In genomic region chr7:45406157-45407156, GRCm38 (mm10) we compare ENCODE assay signal across 7 mouse cellular contexts. TPM values are rescaled to one million over a fixed set of nuclear protein-coding genes. Genes with fewer than 3 reads are reported as not detected.
DNase-seq lines count a peak whose midpoint lies in the region; ATAC-seq and TF ChIP-seq lines count a peak whose summit lies in the region.

No protein-coding gene starts in this region.

- peak overlapping the region; percentile 77 for H3K9ac ChIP-seq in heart, embryonic 13.5 days
- 0 out of 2 replicates have a peak overlapping the region, but pooled peaks have one; percentile 14 for H3K9ac ChIP-seq in midbrain, embryonic 16.5 days (ENCODE audit: low read depth, low read length)

- no peak for DNase-seq in G1E (ENCODE audit: low spot score)
- DNase-seq in kidney, postnatal 25 days, result peak; percentile 54 to 70
- no peak for DNase-seq in frontal cortex, adult 2 months (ENCODE audit: extremely low spot score in 1 of 2, low spot score in 1 of 2)

- H3K36me3 ChIP-seq in G1E (replicated peaks), result no peaks in the 10 kb centered on the region
- no peaks in the 10 kb centered on the region for H3K36me3 ChIP-seq in heart, embryonic 13.5 days
- H3K36me3 ChIP-seq in midbrain, embryonic 16.5 days (ENCODE audit: control insufficient read depth, insufficient read depth, low read length), result no peaks in the 10 kb centered on the region

- peaks cover 15% of the 10 kb centered on the region for H3K9me3 ChIP-seq in G1E (replicated peaks)
- no peaks in the 10 kb centered on the region for H3K9me3 ChIP-seq in heart, embryonic 13.5 days
- H3K9me3 ChIP-seq in midbrain, embryonic 16.5 days (replicated peaks; ENCODE audit: control insufficient read depth, low read length, poor library complexity, severe bottlenecking), result no peaks in the 10 kb centered on the region

- H3K4me3 ChIP-seq in G1E (ENCODE audit: low read depth, low read length), result peak overlapping the region; percentile 19; the same call in 1 of the 2 replicates
- H3K4me3 ChIP-seq in brown adipose tissue, adult 24 weeks (ENCODE audit: insufficient read depth, low read depth, low read length), result peak overlapping the region; percentile 68
- peak overlapping the region; percentile 56 for H3K4me3 ChIP-seq in heart, embryonic 13.5 days
- H3K4me3 ChIP-seq in midbrain, embryonic 16.5 days (ENCODE audit: low read depth, low read length), result peak overlapping the region; percentile 38

- TF ChIP-seq CTCF in G1E (IDR thresholded peaks at IDR 0.05; ENCODE audit: low read depth, low read length), result no peak

- peaks cover 13% of the 10 kb centered on the region for H3K4me1 ChIP-seq in G1E (ENCODE audit: insufficient read depth, low read depth, low read length)
- H3K4me1 ChIP-seq in brown adipose tissue, adult 24 weeks (ENCODE audit: control insufficient read depth, insufficient read depth, insufficient read length, low read length), result no peaks in the 10 kb centered on the region; the same call in 1 of the 2 replicates
- H3K4me1 ChIP-seq in heart, embryonic 13.5 days, result peaks cover 17% of the 10 kb centered on the region
- peaks cover 2% of the 10 kb centered on the region; the same call in 1 of the 2 replicates for H3K4me1 ChIP-seq in midbrain, embryonic 16.5 days (ENCODE audit: control insufficient read depth, insufficient read depth, low read length)

- no peak for ATAC-seq in G1E (ENCODE audit: extremely low read depth, insufficient number of reproducible peaks, low FRiP score, poor library complexity, severe bottlenecking)
- ATAC-seq in heart, embryonic 13.5 days (ENCODE audit: extremely low read depth, insufficient number of reproducible peaks, low FRiP score, low TSS enrichment), result no peak
- ATAC-seq in midbrain, embryonic 16.5 days, result no peak
- ATAC-seq in erythroblast, adult 5-6 weeks (replicated peaks; ENCODE audit: low FRiP score, poor library complexity, severe bottlenecking), result no peak

- H3K27me3 ChIP-seq in G1E (ENCODE audit: insufficient read depth, low read length), result peaks cover 70% of the 10 kb centered on the region
- peaks cover 64% of the 10 kb centered on the region for H3K27me3 ChIP-seq in heart, embryonic 13.5 days (replicated peaks)
- peaks cover 64% of the 10 kb centered on the region for H3K27me3 ChIP-seq in midbrain, embryonic 16.5 days (ENCODE audit: control insufficient read depth, insufficient read depth, low read depth, low read length)

- WGBS in heart, embryonic 13.5 days, result under 1% methylated on average over 114 of the region's 114 CpGs
- WGBS in midbrain, embryonic 16.5 days, result 2% methylated on average over 112 of the region's 114 CpGs

- no peak overlapping the region for H3K27ac ChIP-seq in brown adipose tissue, adult 24 weeks (replicated peaks; ENCODE audit: low read depth, low read length)
- no peak overlapping the region for H3K27ac ChIP-seq in heart, embryonic 13.5 days (replicated peaks)
- H3K27ac ChIP-seq in midbrain, embryonic 16.5 days (ENCODE audit: low read length), result no peak overlapping the region

- peak overlapping the region; percentile 80 for H3K4me2 ChIP-seq in heart, embryonic 13.5 days
- H3K4me2 ChIP-seq in midbrain, embryonic 16.5 days (ENCODE audit: low read length), result peak overlapping the region; percentile 55

RNA-seq across cellular contexts. Expression of gene Kcna7, which starts 1.0 kb away (rescaled TPM):
- total RNA-seq in G1E (2014; fragmentation: Nextera tagmentation) (not detected in 2 replicates), G1E (2017) (0.05 TPM in 1 of 2 replicates, not detected in the other)
- not detected in 2 replicates for polyA plus RNA-seq in G1E (2012)
- 1.0 TPM in 1 of 2 replicates, not detected in the other for polyA plus RNA-seq in brown adipose tissue, adult 24 weeks (2012; ENCODE audit: insufficient read depth, insufficient read length, missing spikeins)
- 0.32 and 0.50 TPM in 2 replicates for polyA plus RNA-seq in heart, embryonic 13.5 days (2015; fragmentation: Nextera tagmentation; extraction: Ambion mirVana)
- polyA plus RNA-seq in midbrain, embryonic 16.5 days (2015; fragmentation: Nextera tagmentation; extraction: Ambion mirVana), result not detected in 2 replicates
- not detected in 2 replicates for total RNA-seq in erythroblast, adult 5-6 weeks (2015; ENCODE audit: low replicate concordance)
- total RNA-seq in erythroblast, adult 5-6 weeks (2017; ENCODE audit: low replicate concordance), result not detected in 2 replicates
- polyA plus RNA-seq in frontal cortex, adult 2 months (2012; rRNA removed), result 0.06 TPM in 1 of 2 replicates, not detected in the other

RNA-seq across cellular contexts. Expression of gene Ntf5, which starts 7.0 kb away (rescaled TPM):
- not detected in 2 replicates for total RNA-seq in G1E (2014; fragmentation: Nextera tagmentation)
- total RNA-seq in G1E (2017), result 0.23 and 0.60 TPM in 2 replicates
- 0.16 and 0.33 TPM in 2 replicates for polyA plus RNA-seq in G1E (2012)
- polyA plus RNA-seq in brown adipose tissue, adult 24 weeks (2012; ENCODE audit: insufficient read depth, insufficient read length, missing spikeins), result not detected in 2 replicates
- polyA plus RNA-seq in heart, embryonic 13.5 days (2015; fragmentation: Nextera tagmentation; extraction: Ambion mirVana), result 1.6 and 1.8 TPM in 2 replicates
- polyA plus RNA-seq in midbrain, embryonic 16.5 days (2015; fragmentation: Nextera tagmentation; extraction: Ambion mirVana), result not detected in 2 replicates
- total RNA-seq in erythroblast, adult 5-6 weeks (2015; ENCODE audit: low replicate concordance), result not detected in 2 replicates
- total RNA-seq in erythroblast, adult 5-6 weeks (2017; ENCODE audit: low replicate concordance), result not detected in 2 replicates
- polyA plus RNA-seq in frontal cortex, adult 2 months (2012; rRNA removed), result 0.12 and 0.23 TPM in 2 replicates

RNA-seq across cellular contexts. Expression of gene Snrnp70, which starts 10.9 kb away (rescaled TPM):
- total RNA-seq in G1E (2014; fragmentation: Nextera tagmentation), result 154 and 174 TPM in 2 replicates
- 319 and 333 TPM in 2 replicates for total RNA-seq in G1E (2017)
- polyA plus RNA-seq in G1E (2012), result 754 and 1,054 TPM in 2 replicates
- 69.0 and 82.7 TPM in 2 replicates for polyA plus RNA-seq in brown adipose tissue, adult 24 weeks (2012; ENCODE audit: insufficient read depth, insufficient read length, missing spikeins)
- 136 and 140 TPM in 2 replicates for polyA plus RNA-seq in heart, embryonic 13.5 days (2015; fragmentation: Nextera tagmentation; extraction: Ambion mirVana)
- 157 and 186 TPM in 2 replicates for polyA plus RNA-seq in midbrain, embryonic 16.5 days (2015; fragmentation: Nextera tagmentation; extraction: Ambion mirVana)
- 50.5 and 70.2 TPM in 2 replicates for total RNA-seq in erythroblast, adult 5-6 weeks (2015; ENCODE audit: low replicate concordance)
- 169 and 259 TPM in 2 replicates for total RNA-seq in erythroblast, adult 5-6 weeks (2017; ENCODE audit: low replicate concordance)
- polyA plus RNA-seq in frontal cortex, adult 2 months (2012; rRNA removed), result 854 and 909 TPM in 2 replicates

RNA-seq across cellular contexts. Expression of gene Lhb, which starts 14.2 kb away (rescaled TPM):
- total RNA-seq in G1E (2014; fragmentation: Nextera tagmentation) (not detected in 2 replicates), G1E (2017) (not detected in 2 replicates)
- polyA plus RNA-seq in G1E (2012), result not detected in 2 replicates
- polyA plus RNA-seq in brown adipose tissue, adult 24 weeks (2012; ENCODE audit: insufficient read depth, insufficient read length, missing spikeins), result not detected in 2 replicates
- polyA plus RNA-seq in heart, embryonic 13.5 days (2015; fragmentation: Nextera tagmentation; extraction: Ambion mirVana), result not detected in 2 replicates
- polyA plus RNA-seq in midbrain, embryonic 16.5 days (2015; fragmentation: Nextera tagmentation; extraction: Ambion mirVana), result 0.39 and 0.88 TPM in 2 replicates
- total RNA-seq in erythroblast, adult 5-6 weeks (2015; ENCODE audit: low replicate concordance), result not detected in 2 replicates
- not detected in 2 replicates for total RNA-seq in erythroblast, adult 5-6 weeks (2017; ENCODE audit: low replicate concordance)
- polyA plus RNA-seq in frontal cortex, adult 2 months (2012; rRNA removed), result not detected in 2 replicates

RNA-seq across cellular contexts. Expression of gene Gys1, which starts 28.2 kb away (rescaled TPM):
- 39.4 and 44.8 TPM in 2 replicates for total RNA-seq in G1E (2014; fragmentation: Nextera tagmentation)
- 18.8 and 22.1 TPM in 2 replicates for total RNA-seq in G1E (2017)
- 34.3 and 36.7 TPM in 2 replicates for polyA plus RNA-seq in G1E (2012)
- 90.6 and 112 TPM in 2 replicates for polyA plus RNA-seq in brown adipose tissue, adult 24 weeks (2012; ENCODE audit: insufficient read depth, insufficient read length, missing spikeins)
- 91.8 and 95.3 TPM in 2 replicates for polyA plus RNA-seq in heart, embryonic 13.5 days (2015; fragmentation: Nextera tagmentation; extraction: Ambion mirVana)
- polyA plus RNA-seq in midbrain, embryonic 16.5 days (2015; fragmentation: Nextera tagmentation; extraction: Ambion mirVana), result 20.9 and 21.8 TPM in 2 replicates
- total RNA-seq in erythroblast, adult 5-6 weeks (2015; ENCODE audit: low replicate concordance), result 11.7 and 13.2 TPM in 2 replicates
- total RNA-seq in erythroblast, adult 5-6 weeks (2017; ENCODE audit: low replicate concordance), result 4.6 and 8.9 TPM in 2 replicates
- polyA plus RNA-seq in frontal cortex, adult 2 months (2012; rRNA removed), result 20.5 and 20.9 TPM in 2 replicates

Comparison
In these comparisons a context has a peak if more than half of its experiments do, and no peak if none do; other contexts are left out.
1. DNase-seq: peak in kidney, postnatal 25 days (2 of 2); none in G1E (single experiment) and frontal cortex, adult 2 months (0 of 2).
2. Peak in every context shown above with its lines, with median percentiles within 50 percentile points of each other: H3K4me3 ChIP-seq.